Mouse (Mus musculus) MEL (cell line): Measurements from ENCODE around the gene Ripor3.

ENCODE experiments used
- EP300 ChIP-seq, 2 experiments: IDR thresholded peaks; 2 replicates each; pipeline ENCODE4 v1.6.1; 2011; ENCODE audit warnings: improper control_type of control experiment in 2 of 2, low read length in 2 of 2, low read depth in 1 of 2, mild to moderate bottlenecking in 1 of 2
- MAX ChIP-seq: IDR thresholded peaks from 2 replicates; pipeline ENCODE4 v1.6.1; 2011; ENCODE audit warnings: low read length, improper control_type of control experiment
- NELFE ChIP-seq: IDR thresholded peaks from 2 replicates; pipeline ENCODE4 v1.6.1; 2011; ENCODE audit warnings: low read depth, low read length, improper control_type of control experiment
- ZNF384 ChIP-seq: IDR thresholded peaks from 2 replicates; pipeline ENCODE4 v1.6.1; 2012; ENCODE audit warnings: low read depth, mild to moderate bottlenecking, inconsistent platforms, low read length, improper control_type of control experiment

DNA sequence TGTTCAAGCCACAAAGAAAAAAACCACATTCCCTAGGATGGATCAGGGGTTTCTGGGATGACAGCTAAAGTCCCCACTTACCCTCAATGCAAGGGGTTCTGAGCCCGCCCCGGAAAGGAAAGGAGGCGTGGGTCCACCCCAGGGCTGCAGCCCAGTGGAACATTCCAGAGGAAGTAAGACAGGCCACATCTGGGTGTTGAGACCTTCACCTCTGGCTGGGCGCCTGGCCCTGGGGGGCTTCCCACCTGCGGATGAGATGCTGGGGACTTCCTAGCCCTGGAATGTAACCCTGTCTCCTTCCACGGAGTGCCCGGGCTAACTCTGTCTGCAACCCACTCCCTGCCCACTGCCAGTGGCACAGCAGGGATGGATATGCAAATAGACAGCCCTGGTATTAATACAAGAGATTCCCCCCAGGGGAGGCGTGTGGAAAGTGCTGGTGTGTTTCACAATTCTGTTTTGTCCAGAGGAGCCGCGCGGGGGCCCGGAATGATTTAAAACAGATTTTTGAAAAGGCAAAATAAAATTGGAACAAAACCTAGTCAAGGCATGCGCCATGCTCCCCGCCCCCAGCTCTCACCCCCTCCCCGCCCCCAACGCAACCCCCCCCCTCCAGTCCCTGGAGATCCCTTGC lies 38.7 kb upstream of the Ripor3 start:
- TF ChIP-seq MAX (no peak), ZNF384 (no peak), NELFE (no peak), EP300 (IDR thresholded peaks at IDR 0.05; ENCODE audit: low read depth in 1 of 2, low read length in 2 of 2) (no peak)
